Mouse (Mus musculus): ENCODE data around the gene Peli2.
A peak's percentile ranks its signal among the peaks of the same experiment; 100 is the strongest.

The Peli2 gene

DNA sequence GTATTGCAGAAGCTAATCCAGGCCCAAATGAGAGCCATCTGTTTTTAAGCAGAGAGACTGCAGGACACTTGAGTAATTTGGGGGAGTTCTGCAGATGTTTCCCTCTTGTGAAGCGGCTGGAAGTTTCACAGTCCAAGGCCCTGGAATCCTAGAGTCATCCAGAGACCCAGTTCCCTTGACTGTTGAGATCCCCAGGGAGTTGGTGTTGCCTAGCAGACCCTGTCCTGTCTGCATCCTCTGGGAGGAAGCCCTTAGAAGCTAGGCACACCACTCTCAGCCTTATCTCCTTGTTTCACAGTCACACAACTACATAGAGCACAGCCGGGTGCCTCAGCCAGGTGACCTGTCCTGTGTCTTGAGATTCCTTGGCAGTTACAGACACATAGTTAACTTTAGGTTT is 30.9 kb downstream of the Peli2 start:
- DNase-seq (ENCODE audit: low read depth, low spot score) = no peak

DNA sequence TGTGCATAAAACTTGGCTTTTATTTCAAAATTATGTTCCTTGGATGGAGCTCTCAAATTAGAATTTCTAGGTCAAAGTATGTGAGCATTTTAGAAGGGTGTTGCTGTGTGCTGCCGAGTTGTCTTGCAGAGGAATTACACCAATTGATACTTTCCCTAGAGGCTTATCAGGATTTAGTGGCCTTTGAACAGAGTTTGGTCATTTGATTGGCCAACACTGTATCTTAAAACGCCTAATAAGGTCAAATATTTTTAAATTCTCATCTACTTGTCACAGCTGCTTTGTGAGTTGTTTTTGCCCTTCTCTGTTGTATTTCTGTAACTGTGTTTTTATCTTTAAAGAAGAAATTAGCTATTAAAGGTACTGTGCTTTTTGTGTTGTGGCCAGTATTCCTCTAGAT is 32.4 kb downstream of the Peli2 start:
- DNase-seq (ENCODE audit: low read depth, low spot score) = no peak

- no peak for DNase-seq (ENCODE audit: low read depth, low spot score)
These were observed 33.4 kb downstream of the Peli2 start for GRCm38 (mm10) chr14:48153865-48154511.

- no peak for DNase-seq (ENCODE audit: low read depth, low spot score)
These were observed 34.0 kb downstream of the Peli2 start for GRCm38 (mm10) chr14:48154641-48155040.

GRCm38 (mm10) chr14:48155153-48155552 is 34.5 kb downstream of the Peli2 start:
- DNase-seq (ENCODE audit: low read depth, low spot score) = no peak

GRCm38 (mm10) chr14:48157085-48157484 is 36.5 kb downstream of the Peli2 start:
- DNase-seq (ENCODE audit: low read depth, low spot score) = no peak

- no peak for DNase-seq (ENCODE audit: low read depth, low spot score)
These were observed 37.2 kb downstream of the Peli2 start for GRCm38 (mm10) chr14:48157835-48158234.

- no peak for DNase-seq (ENCODE audit: low read depth, low spot score)
These were observed 38.8 kb downstream of the Peli2 start for GRCm38 (mm10) chr14:48159401-48159800.

- DNase-seq (ENCODE audit: low read depth, low spot score) = no peak
These were observed 41.8 kb downstream of the Peli2 start for GRCm38 (mm10) chr14:48162446-48162845.

DNA sequence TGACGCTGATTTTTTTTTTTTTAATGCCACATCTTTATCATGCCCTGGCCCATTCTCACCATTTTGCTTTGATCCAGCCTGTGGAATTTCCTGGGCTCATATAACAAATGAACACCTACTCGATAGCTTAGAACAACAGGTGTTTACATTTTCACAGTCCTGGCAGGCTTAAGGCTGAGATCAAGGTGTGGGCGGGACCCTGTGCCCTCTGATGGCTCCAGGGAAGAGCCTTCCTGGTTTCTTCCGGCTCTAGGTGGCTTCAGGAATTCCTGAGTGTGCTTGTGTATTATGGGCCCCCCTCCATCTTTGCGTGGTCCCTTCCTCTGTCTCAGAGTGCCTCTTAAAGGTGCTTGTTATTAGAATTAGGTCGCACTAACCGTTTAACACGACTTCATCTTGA is 44.3 kb downstream of the Peli2 start:
- DNase-seq (ENCODE audit: low read depth, low spot score) = no peak

- DNase-seq (ENCODE audit: low read depth, low spot score) = no peak
These were observed 45.8 kb downstream of the Peli2 start for GRCm38 (mm10) chr14:48166396-48166795.

- DNase-seq (ENCODE audit: low read depth, low spot score) = no peak
These were observed 46.4 kb downstream of the Peli2 start for GRCm38 (mm10) chr14:48167020-48167419.

- DNase-seq (ENCODE audit: low read depth, low spot score) = no peak
These were observed 47.5 kb downstream of the Peli2 start for GRCm38 (mm10) chr14:48168116-48168515.

DNA sequence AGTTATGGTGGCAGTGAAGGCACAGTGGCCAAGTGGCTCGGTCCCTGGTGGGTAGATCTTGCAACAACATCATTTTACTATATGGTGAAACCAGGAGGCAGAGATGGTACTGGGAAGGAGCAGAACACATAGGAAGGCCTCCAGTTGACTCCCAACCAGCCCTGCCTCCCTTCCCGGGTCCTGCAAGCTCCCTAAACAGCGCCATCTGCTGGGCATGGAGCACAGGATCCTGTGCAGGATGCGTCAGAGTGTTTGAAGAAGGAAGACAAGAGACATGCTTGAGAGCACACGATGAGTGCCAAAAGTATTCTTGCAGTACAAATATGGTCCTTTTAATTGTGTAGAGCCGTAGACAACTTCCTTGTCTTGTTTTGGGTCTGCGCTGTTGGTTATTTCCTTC is 49.3 kb downstream of the Peli2 start:
- peak; percentile 39 for DNase-seq (ENCODE audit: low read depth, low spot score)

- DNase-seq (ENCODE audit: low read depth, low spot score) = no peak
These were observed 50.6 kb downstream of the Peli2 start for GRCm38 (mm10) chr14:48171268-48171667.

- no peak for DNase-seq (ENCODE audit: low read depth, low spot score)
These were observed 51.4 kb downstream of the Peli2 start for GRCm38 (mm10) chr14:48172026-48172425.

DNA sequence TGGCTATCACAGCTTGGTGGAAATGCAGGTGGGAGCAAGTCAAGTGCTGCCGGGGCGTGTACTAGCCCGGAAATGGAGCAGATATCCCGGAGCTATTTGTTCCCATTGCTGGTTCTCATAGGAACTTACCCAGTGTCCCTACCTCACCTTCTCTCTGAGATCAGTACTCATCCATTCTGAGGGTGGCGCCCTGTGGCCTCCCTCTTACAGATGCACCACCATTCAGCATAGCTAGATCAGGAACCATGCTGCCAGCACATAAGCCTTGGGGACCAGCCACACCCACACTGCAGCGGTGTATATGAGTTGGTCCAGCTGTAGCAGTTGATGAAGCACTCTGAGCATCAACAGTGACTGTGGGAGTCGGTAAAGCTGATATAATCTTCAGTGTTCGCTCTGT is 52.3 kb downstream of the Peli2 start:
- no peak for DNase-seq (ENCODE audit: low read depth, low spot score)

- no peak for DNase-seq (ENCODE audit: low read depth, low spot score)
These were observed 53.2 kb downstream of the Peli2 start for GRCm38 (mm10) chr14:48173840-48174239.

- DNase-seq (ENCODE audit: low read depth, low spot score) = no peak
These were observed 53.7 kb downstream of the Peli2 start for GRCm38 (mm10) chr14:48174356-48174755.

DNA sequence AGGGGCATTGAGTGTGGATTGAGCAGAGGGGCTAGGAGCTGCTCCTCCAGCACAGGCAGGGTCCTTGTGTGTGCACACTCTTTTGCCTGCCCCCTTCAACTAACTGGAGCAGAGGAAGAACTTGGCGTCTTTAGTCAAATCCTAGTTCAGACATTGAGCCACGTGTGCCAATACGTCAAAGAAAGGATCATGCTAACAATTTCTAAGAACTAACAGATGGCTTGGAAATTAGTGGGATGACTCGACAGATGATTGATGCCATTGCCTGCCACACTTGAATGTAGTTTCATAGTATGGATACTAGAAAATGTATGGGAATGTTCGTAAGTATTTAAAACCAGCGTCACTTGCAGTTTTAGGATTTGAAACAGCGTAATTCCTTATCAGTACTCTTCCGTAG is 54.5 kb downstream of the Peli2 start:
- no peak for DNase-seq (ENCODE audit: low read depth, low spot score)

DNA sequence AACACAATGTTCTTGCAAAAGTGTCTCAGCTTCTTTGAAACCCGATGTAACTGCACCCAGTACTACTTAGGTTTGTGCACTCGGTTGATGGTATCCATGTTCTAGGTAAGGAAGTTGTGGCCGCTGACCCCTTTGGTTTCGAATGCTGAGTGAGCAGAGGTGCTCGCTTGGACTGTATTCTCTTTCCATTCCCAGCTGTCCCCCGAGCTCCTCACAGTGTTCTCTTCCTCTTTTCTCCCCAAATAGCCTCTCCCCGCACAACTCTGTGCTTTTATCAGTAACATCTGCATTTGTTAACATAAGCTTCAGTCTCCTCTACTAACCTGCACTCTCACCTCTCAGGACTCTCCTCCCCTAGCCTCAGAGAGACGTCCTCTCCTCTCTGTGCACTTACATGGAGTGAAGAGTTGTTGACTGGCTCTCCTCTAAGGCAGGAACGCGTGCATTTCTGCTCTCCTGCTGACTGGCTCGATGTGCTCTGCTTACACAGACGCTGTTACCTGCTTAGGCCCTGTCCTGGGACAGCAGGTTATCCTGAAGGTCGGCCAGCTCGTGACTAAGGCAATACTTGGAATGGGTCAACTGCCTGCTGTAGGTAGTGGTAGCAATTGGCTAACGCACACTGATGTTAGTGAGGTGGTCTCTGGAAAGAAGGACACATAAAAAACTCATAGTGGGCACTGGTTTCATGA is 57.8 kb downstream of the Peli2 start:
- DNase-seq (ENCODE audit: low read depth, low spot score) = no peak

GRCm38 (mm10) chr14:48179021-48179420 is 58.4 kb downstream of the Peli2 start:
- no peak for DNase-seq (ENCODE audit: low read depth, low spot score)

DNA sequence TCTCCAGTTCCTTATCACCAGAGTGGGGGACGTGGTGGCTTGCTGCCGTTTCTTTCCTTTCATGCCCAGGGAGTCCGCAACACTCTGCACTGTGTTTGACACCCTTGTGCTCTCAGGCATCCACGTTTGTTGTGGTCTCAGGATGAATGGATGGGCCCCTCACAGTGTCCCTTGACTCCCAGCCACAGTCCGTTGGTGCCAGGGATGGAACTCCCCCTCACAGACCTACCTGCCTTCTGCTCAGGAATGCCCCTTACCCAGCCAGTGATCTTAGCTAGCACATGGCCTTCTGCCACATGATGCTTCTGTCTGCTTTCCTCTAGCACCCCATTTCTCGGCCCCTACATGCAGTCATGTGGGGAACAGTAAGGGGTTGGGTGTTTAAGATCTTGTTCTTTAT is 65.7 kb downstream of the Peli2 start:
- no peak for DNase-seq (ENCODE audit: low read depth, low spot score)

DNA sequence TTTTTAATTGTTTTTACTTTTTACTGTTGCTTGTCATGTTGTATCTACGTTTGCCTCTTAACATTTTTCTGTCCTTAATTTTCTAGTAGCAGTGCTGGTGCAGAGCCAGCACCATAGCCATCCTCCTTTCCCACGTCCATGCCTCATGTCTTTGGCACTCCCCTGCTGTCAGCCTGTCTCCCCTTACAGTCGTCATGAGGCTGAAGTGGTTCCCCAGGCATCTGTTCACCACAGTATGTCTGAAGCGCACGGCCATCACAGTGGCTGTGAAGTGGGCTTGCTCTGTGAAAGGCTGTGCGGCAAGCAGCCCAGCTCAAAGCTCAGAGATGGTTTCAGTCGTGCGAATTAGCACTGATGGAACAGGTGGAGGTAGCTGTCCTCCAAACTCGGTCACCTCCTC is 66.5 kb downstream of the Peli2 start:
- no peak for DNase-seq (ENCODE audit: low read depth, low spot score)
